Mouse (Mus musculus): ENCODE data around the gene Gm13695. TPM values are rescaled to one million over a fixed set of nuclear protein-coding genes. Genes with fewer than 3 reads are reported as not detected.
"Not testable (repeated sequence)": the region's sequence is repeated elsewhere in the genome, so short reads cannot be mapped to it uniquely, and the experiment has no call there.

Gm13695 gene
- polyA plus RNA-seq (2015; fragmentation: Nextera tagmentation; extraction: Ambion mirVana): not detected in 2 replicates

DNA sequence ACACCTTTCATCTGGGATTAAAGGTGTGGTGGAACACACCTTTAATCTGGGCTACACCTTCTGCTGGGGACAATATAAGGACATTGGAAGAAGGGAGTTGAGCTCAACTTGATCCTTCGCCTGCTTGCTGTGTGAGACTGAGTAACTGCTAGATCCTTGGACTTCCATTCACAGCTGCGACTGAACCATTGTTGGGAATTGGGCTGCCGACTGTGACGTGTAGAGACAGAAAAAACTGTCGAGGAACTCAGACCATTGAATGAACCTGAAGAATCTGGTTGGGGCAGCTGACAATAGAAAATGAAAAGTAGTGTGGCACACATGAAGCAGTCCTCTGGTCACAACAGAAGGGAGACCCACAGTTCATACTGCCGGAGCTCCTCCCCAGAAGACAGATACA is at the start of gene Gm13695:
TSS of gene Gm13695 (plus strand) at position 301 of the 400 bp plus-strand sequence.
- not testable (repeated sequence) for H3K4me2 ChIP-seq (ENCODE audit: low read length); H3K27ac ChIP-seq (ENCODE audit: low read length); H3K4me1 ChIP-seq (replicated peaks; ENCODE audit: control insufficient read depth, insufficient read depth, low read length); H3K36me3 ChIP-seq (ENCODE audit: control insufficient read depth, insufficient read depth); H3K4me3 ChIP-seq (replicated peaks; ENCODE audit: low read length); ATAC-seq; H3K9ac ChIP-seq (replicated peaks; ENCODE audit: low read depth, low read length); H3K27me3 ChIP-seq (replicated peaks; ENCODE audit: control insufficient read depth, insufficient read depth, low read length); H3K9me3 ChIP-seq (ENCODE audit: control insufficient read depth, low read length)
- no CpG with 5 or more reads among the region's 6 CpGs for WGBS

DNA sequence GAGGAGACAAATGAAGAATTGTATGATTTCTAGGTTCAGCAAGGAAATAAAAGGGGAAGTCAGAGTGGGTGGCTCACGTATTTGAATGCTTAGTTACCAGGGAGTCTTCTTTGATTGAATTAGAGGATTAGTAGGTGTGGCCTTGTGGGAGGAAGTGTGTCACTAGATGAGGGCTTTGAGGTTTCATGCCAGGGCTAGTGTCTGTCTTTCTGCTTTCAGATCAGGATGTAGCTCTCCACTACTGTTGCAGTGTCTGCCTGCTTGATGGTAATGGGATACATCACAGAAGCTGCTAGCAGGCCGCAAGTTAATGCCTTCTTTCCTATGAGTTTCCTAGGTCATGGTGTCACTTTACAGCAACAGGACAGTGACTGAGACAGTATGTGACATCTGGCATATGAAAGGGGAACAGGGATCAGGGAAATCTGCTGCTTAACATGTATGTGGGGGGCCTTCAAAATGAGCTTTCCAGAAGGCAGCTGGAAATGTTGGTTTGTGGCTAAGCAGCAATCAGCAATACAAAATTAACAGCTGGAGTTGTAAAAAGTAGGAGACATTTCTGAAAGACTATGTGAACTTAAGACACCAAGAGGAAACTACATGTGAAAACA is 37.5 kb upstream of the Gm13695 start:
- Histone ChIP-seq H3K9ac (replicated peaks; ENCODE audit: low read depth, low read length) (no peak overlapping the region), H3K9me3 (ENCODE audit: control insufficient read depth, low read length) (no peaks in the 10 kb centered on the region), H3K4me1 (replicated peaks; ENCODE audit: control insufficient read depth, insufficient read depth, low read length) (no peaks in the 10 kb centered on the region), H3K4me2 (ENCODE audit: low read length) (no peak overlapping the region), H3K36me3 (ENCODE audit: control insufficient read depth, insufficient read depth) (no peaks in the 10 kb centered on the region), H3K4me3 (replicated peaks; ENCODE audit: low read length) (no peak overlapping the region), H3K27me3 (replicated peaks; ENCODE audit: control insufficient read depth, insufficient read depth, low read length) (no peaks in the 10 kb centered on the region), H3K27ac (ENCODE audit: low read length) (no peak overlapping the region)
- no peak for ATAC-seq
- 53% methylated on average over 2 of the region's 2 CpGs for WGBS

DNA sequence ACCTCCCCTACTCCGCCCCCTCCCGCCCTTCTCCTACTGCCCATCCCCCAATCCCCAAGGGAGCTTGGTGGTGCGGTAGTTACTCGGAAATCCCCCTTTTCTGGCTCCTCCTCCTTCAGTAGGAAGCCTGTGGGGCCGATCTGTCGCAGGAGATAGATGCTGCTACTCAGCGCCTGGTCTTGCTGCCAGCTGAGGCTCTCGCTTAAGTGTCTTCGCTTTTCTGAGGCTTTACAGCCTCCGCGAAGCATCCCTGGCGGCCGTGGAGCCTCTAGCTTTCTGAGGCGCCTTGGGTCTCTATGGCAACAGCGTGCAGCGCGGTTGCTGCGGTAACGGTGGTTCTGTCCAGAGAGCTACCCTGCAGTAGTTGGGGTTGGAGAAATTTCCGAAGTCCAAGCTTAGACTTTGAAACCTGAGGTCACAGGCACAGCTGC is 26.2 kb upstream of the Gm13695 start, which contains the start of gene Zswim2:
TSS of gene Zswim2 (minus strand) at position 298 of the 431 bp plus-strand sequence.
- WGBS: under 1% methylated on average over 20 of the region's 20 CpGs
- H3K27me3 ChIP-seq (replicated peaks; ENCODE audit: control insufficient read depth, insufficient read depth, low read length): no peaks in the 10 kb centered on the region
- peak within 1 kb of the TSS; percentile 50 for H3K27ac ChIP-seq (ENCODE audit: low read length)
- peak within 1 kb of the TSS; percentile 43 for H3K4me3 ChIP-seq (replicated peaks; ENCODE audit: low read length)
- peak; percentile 99 for ATAC-seq
- no peaks in the 10 kb centered on the region for H3K9me3 ChIP-seq (ENCODE audit: control insufficient read depth, low read length)
- H3K9ac ChIP-seq (replicated peaks; ENCODE audit: low read depth, low read length): peak within 1 kb of the TSS; percentile 54
- no peaks in the 10 kb centered on the region for H3K36me3 ChIP-seq (ENCODE audit: control insufficient read depth, insufficient read depth)
- H3K4me1 ChIP-seq (replicated peaks; ENCODE audit: control insufficient read depth, insufficient read depth, low read length): peaks cover 6% of the 10 kb centered on the region
- H3K4me2 ChIP-seq (ENCODE audit: low read length): peak within 1 kb of the TSS; percentile 68

DNA sequence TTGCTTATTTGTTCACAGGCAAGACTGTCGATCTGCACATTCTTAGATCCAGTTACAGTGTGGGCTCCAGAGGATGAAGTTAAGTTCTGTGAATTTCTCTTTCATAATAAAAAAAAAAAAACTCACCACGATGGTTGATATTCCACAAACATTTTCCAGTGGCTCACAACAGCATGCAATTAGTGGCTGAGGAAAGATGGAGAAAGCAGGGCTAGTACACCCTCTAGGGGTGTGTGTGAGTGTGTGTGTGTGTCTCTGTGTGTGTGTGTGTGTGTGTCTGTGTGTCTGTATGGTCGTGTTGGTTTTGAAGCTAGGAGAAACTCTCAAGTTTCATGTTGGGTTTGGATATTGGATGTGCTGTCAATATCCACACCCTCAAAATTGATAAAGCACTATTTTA is 25.7 kb upstream of the Gm13695 start:
- Histone ChIP-seq H3K4me2 (ENCODE audit: low read length) (peak overlapping the region; percentile 68), H3K4me3 (replicated peaks; ENCODE audit: low read length) (peak overlapping the region; percentile 43), H3K27me3 (replicated peaks; ENCODE audit: control insufficient read depth, insufficient read depth, low read length) (no peaks in the 10 kb centered on the region), H3K27ac (ENCODE audit: low read length) (no peak overlapping the region), H3K9ac (replicated peaks; ENCODE audit: low read depth, low read length) (peak overlapping the region; percentile 54; the same call in 1 of the 2 replicates), H3K36me3 (ENCODE audit: control insufficient read depth, insufficient read depth) (no peaks in the 10 kb centered on the region), H3K9me3 (ENCODE audit: control insufficient read depth, low read length) (no peaks in the 10 kb centered on the region), H3K4me1 (replicated peaks; ENCODE audit: control insufficient read depth, insufficient read depth, low read length) (peaks cover 6% of the 10 kb centered on the region)
- WGBS: 29% methylated on average over 3 of the region's 3 CpGs
- ATAC-seq: peak; percentile 37; the same call in 1 of the 2 replicates

DNA sequence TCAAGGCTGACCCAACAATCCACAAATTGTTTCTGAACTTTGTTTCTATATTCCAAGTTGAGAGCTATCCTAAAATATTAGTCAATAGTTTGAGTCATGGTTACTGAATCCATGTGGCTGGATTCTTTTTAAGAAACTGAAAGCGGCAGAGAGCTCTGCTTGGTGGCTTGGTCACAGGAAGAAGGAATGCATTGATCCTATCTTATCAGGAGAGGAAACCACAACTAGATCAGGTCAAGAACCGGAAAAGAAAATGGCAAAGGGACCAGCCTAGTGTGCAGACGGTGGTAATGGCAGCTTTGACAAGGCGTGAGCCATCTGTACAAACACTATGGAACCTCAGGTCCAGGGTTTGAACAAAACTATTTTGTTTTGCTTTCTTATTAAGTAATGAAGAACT is 25.3 kb upstream of the Gm13695 start:
- Histone ChIP-seq H3K9ac (replicated peaks; ENCODE audit: low read depth, low read length) (no peak overlapping the region), H3K27ac (ENCODE audit: low read length) (no peak overlapping the region), H3K4me3 (replicated peaks; ENCODE audit: low read length) (no peak overlapping the region), H3K9me3 (ENCODE audit: control insufficient read depth, low read length) (no peaks in the 10 kb centered on the region), H3K36me3 (ENCODE audit: control insufficient read depth, insufficient read depth) (no peaks in the 10 kb centered on the region), H3K4me1 (replicated peaks; ENCODE audit: control insufficient read depth, insufficient read depth, low read length) (peaks cover 6% of the 10 kb centered on the region), H3K27me3 (replicated peaks; ENCODE audit: control insufficient read depth, insufficient read depth, low read length) (no peaks in the 10 kb centered on the region), H3K4me2 (ENCODE audit: low read length) (no peak overlapping the region)
- 78% methylated on average over 4 of the region's 4 CpGs for WGBS
- no peak for ATAC-seq

DNA sequence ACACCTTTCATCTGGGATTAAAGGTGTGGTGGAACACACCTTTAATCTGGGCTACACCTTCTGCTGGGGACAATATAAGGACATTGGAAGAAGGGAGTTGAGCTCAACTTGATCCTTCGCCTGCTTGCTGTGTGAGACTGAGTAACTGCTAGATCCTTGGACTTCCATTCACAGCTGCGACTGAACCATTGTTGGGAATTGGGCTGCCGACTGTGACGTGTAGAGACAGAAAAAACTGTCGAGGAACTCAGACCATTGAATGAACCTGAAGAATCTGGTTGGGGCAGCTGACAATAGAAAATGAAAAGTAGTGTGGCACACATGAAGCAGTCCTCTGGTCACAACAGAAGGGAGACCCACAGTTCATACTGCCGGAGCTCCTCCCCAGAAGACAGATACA is 11.7 kb upstream of the Gm13695 start, which contains the start of gene Gm13698:
TSS of gene Gm13698 (plus strand) at position 301 of the 400 bp plus-strand sequence.
- not testable (repeated sequence) for H3K4me1 ChIP-seq (replicated peaks; ENCODE audit: control insufficient read depth, insufficient read depth, low read length); H3K27ac ChIP-seq (ENCODE audit: low read length); H3K4me3 ChIP-seq (replicated peaks; ENCODE audit: low read length); H3K36me3 ChIP-seq (ENCODE audit: control insufficient read depth, insufficient read depth); H3K4me2 ChIP-seq (ENCODE audit: low read length); H3K9me3 ChIP-seq (ENCODE audit: control insufficient read depth, low read length); H3K27me3 ChIP-seq (replicated peaks; ENCODE audit: control insufficient read depth, insufficient read depth, low read length); H3K9ac ChIP-seq (replicated peaks; ENCODE audit: low read depth, low read length); ATAC-seq
- WGBS: no CpG with 5 or more reads among the region's 6 CpGs

DNA sequence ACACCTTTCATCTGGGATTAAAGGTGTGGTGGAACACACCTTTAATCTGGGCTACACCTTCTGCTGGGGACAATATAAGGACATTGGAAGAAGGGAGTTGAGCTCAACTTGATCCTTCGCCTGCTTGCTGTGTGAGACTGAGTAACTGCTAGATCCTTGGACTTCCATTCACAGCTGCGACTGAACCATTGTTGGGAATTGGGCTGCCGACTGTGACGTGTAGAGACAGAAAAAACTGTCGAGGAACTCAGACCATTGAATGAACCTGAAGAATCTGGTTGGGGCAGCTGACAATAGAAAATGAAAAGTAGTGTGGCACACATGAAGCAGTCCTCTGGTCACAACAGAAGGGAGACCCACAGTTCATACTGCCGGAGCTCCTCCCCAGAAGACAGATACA is 5.9 kb upstream of the Gm13695 start, which contains the start of gene Gm13693:
TSS of gene Gm13693 (plus strand) at position 301 of the 400 bp plus-strand sequence.
- not testable (repeated sequence) for H3K36me3 ChIP-seq (ENCODE audit: control insufficient read depth, insufficient read depth); H3K4me1 ChIP-seq (replicated peaks; ENCODE audit: control insufficient read depth, insufficient read depth, low read length); H3K27ac ChIP-seq (ENCODE audit: low read length); ATAC-seq; H3K9ac ChIP-seq (replicated peaks; ENCODE audit: low read depth, low read length); H3K4me2 ChIP-seq (ENCODE audit: low read length); H3K4me3 ChIP-seq (replicated peaks; ENCODE audit: low read length); H3K27me3 ChIP-seq (replicated peaks; ENCODE audit: control insufficient read depth, insufficient read depth, low read length); H3K9me3 ChIP-seq (ENCODE audit: control insufficient read depth, low read length)
- no CpG with 5 or more reads among the region's 6 CpGs for WGBS

DNA sequence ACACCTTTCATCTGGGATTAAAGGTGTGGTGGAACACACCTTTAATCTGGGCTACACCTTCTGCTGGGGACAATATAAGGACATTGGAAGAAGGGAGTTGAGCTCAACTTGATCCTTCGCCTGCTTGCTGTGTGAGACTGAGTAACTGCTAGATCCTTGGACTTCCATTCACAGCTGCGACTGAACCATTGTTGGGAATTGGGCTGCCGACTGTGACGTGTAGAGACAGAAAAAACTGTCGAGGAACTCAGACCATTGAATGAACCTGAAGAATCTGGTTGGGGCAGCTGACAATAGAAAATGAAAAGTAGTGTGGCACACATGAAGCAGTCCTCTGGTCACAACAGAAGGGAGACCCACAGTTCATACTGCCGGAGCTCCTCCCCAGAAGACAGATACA is 5.7 kb downstream of the Gm13695 start, which contains the start of gene Gm13696:
TSS of gene Gm13696 (plus strand) at position 301 of the 400 bp plus-strand sequence.
- not testable (repeated sequence) for H3K36me3 ChIP-seq (ENCODE audit: control insufficient read depth, insufficient read depth); H3K4me1 ChIP-seq (replicated peaks; ENCODE audit: control insufficient read depth, insufficient read depth, low read length); H3K9me3 ChIP-seq (ENCODE audit: control insufficient read depth, low read length); H3K27ac ChIP-seq (ENCODE audit: low read length); H3K27me3 ChIP-seq (replicated peaks; ENCODE audit: control insufficient read depth, insufficient read depth, low read length); ATAC-seq; H3K4me2 ChIP-seq (ENCODE audit: low read length); H3K4me3 ChIP-seq (replicated peaks; ENCODE audit: low read length); H3K9ac ChIP-seq (replicated peaks; ENCODE audit: low read depth, low read length)
- WGBS: no CpG with 5 or more reads among the region's 6 CpGs

DNA sequence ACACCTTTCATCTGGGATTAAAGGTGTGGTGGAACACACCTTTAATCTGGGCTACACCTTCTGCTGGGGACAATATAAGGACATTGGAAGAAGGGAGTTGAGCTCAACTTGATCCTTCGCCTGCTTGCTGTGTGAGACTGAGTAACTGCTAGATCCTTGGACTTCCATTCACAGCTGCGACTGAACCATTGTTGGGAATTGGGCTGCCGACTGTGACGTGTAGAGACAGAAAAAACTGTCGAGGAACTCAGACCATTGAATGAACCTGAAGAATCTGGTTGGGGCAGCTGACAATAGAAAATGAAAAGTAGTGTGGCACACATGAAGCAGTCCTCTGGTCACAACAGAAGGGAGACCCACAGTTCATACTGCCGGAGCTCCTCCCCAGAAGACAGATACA is 11.5 kb downstream of the Gm13695 start, which contains the start of gene Gm13694:
TSS of gene Gm13694 (plus strand) at position 301 of the 400 bp plus-strand sequence.
- H3K27ac ChIP-seq (ENCODE audit: low read length); H3K4me2 ChIP-seq (ENCODE audit: low read length); H3K4me1 ChIP-seq (replicated peaks; ENCODE audit: control insufficient read depth, insufficient read depth, low read length); H3K27me3 ChIP-seq (replicated peaks; ENCODE audit: control insufficient read depth, insufficient read depth, low read length); H3K4me3 ChIP-seq (replicated peaks; ENCODE audit: low read length); H3K36me3 ChIP-seq (ENCODE audit: control insufficient read depth, insufficient read depth); ATAC-seq; H3K9ac ChIP-seq (replicated peaks; ENCODE audit: low read depth, low read length); H3K9me3 ChIP-seq (ENCODE audit: control insufficient read depth, low read length): not testable (repeated sequence)
- WGBS: no CpG with 5 or more reads among the region's 6 CpGs

Measured in forebrain, embryonic 16.5 days (tissue).